Mouse (Mus musculus) MEL (cell line): Measurements from ENCODE around the gene Folr2. TPM values are rescaled to one million over a fixed set of nuclear protein-coding genes. Genes with fewer than 3 reads are reported as not detected.
A peak's percentile ranks its signal among the peaks of the same experiment; 100 is the strongest.

Source experiments
- DNase-seq: peaks from one replicate; pipeline ENCODE4 v3.0.0; 2011; ENCODE audit warnings: low read depth, low spot score
- H3K27ac ChIP-seq: 2 replicates; pipeline ENCODE4 v1.5.1; 2012; ENCODE audit warnings: low read depth, mild to moderate bottlenecking, control low read depth, low read length, moderate library complexity; ENCODE audit not compliant: control insufficient read depth
- H3K27me3 ChIP-seq, 2 experiments: fragments of 150-350 bp in 1 of 2; sonication (generic) in 1 of 2; 2 replicates each; pipeline ENCODE4 v1.6.1; 2012; ENCODE audit warnings: low read length in 2 of 2, mild to moderate bottlenecking in 2 of 2, improper control_type of control experiment in 1 of 2, moderate library complexity in 1 of 2; ENCODE audit not compliant: insufficient read depth in 2 of 2, control insufficient read depth in 1 of 2
- H3K36me3 ChIP-seq, 2 experiments: 2 replicates each; pipeline ENCODE4 v1.6.1; 2012 to 2014; ENCODE audit warnings: low read length in 2 of 2, improper control_type of control experiment in 1 of 2, inconsistent platforms in 1 of 2, mild to moderate bottlenecking in 1 of 2; ENCODE audit not compliant: insufficient read depth in 2 of 2, control insufficient read depth in 1 of 2
- H3K4me1 ChIP-seq, 2 experiments: fragments of 150-350 bp in 1 of 2; sonication (generic) in 1 of 2; 2 replicates each; pipeline ENCODE4 v1.6.1; 2012; ENCODE audit warnings: low read length in 2 of 2, improper control_type of control experiment in 1 of 2, mild to moderate bottlenecking in 1 of 2; ENCODE audit not compliant: insufficient read depth in 2 of 2, control insufficient read depth in 1 of 2
- H3K4me3 ChIP-seq, 2 experiments: fragments of 150-350 bp in 1 of 2; sonication (generic) in 1 of 2; 2 replicates each; pipeline ENCODE4 v1.5.1; 2012; ENCODE audit warnings: low read depth in 2 of 2, low read length in 2 of 2, mild to moderate bottlenecking in 2 of 2, moderate library complexity in 2 of 2, control low read depth in 1 of 2, improper control_type of control experiment in 1 of 2; ENCODE audit not compliant: control insufficient read depth in 1 of 2, insufficient read depth in 1 of 2
- H3K79me2 ChIP-seq: 2 replicates; pipeline ENCODE4 v1.6.1; 2012; ENCODE audit warnings: mild to moderate bottlenecking, low read length, moderate library complexity; ENCODE audit not compliant: control insufficient read depth, poor library complexity, insufficient read depth
- H3K9ac ChIP-seq: 2 replicates; pipeline ENCODE4 v1.6.1; 2012; ENCODE audit warnings: low read depth, mild to moderate bottlenecking, control low read depth, low read length, moderate library complexity; ENCODE audit not compliant: control insufficient read depth, poor library complexity, severe bottlenecking
- H3K9me3 ChIP-seq: fragments of 150-350 bp; sonication (generic); replicated peaks from 2 replicates; pipeline ENCODE4 v1.6.1; 2012; ENCODE audit warnings: mild to moderate bottlenecking, low read length, improper control_type of control experiment, moderate library complexity; ENCODE audit not compliant: insufficient read depth
- CHD1 ChIP-seq: IDR thresholded peaks from 2 replicates; pipeline ENCODE4 v1.6.1; 2012; ENCODE audit warnings: low read depth, mild to moderate bottlenecking, inconsistent platforms, low read length, improper control_type of control experiment
- EP300 ChIP-seq, 2 experiments: IDR thresholded peaks; 2 replicates each; pipeline ENCODE4 v1.6.1; 2011; ENCODE audit warnings: improper control_type of control experiment in 2 of 2, low read length in 2 of 2, low read depth in 1 of 2, mild to moderate bottlenecking in 1 of 2
- ETS1 ChIP-seq: IDR thresholded peaks from 2 replicates; pipeline ENCODE4 v1.6.1; 2012; ENCODE audit warnings: low read depth, mild to moderate bottlenecking, inconsistent platforms, low read length, improper control_type of control experiment, moderate library complexity
- HCFC1 ChIP-seq: IDR thresholded peaks from 2 replicates; pipeline ENCODE4 v1.6.1; 2012; ENCODE audit warnings: low read depth, mild to moderate bottlenecking, inconsistent platforms, low read length, improper control_type of control experiment, moderate library complexity
- KAT2A ChIP-seq: conservative IDR thresholded peaks from 2 replicates; pipeline ENCODE4 v1.6.1; 2012; ENCODE audit warnings: low read depth, low read length, improper control_type of control experiment, inconsistent platforms
- MAFK ChIP-seq: IDR thresholded peaks from 2 replicates; pipeline ENCODE4 v1.6.1; 2011; ENCODE audit warnings: low read depth, mild to moderate bottlenecking, low read length, improper control_type of control experiment, borderline replicate concordance
- MAX ChIP-seq: IDR thresholded peaks from 2 replicates; pipeline ENCODE4 v1.6.1; 2011; ENCODE audit warnings: low read length, improper control_type of control experiment
- MAZ ChIP-seq: IDR thresholded peaks from 2 replicates; pipeline ENCODE4 v1.6.1; 2012; ENCODE audit warnings: low read depth, mild to moderate bottlenecking, inconsistent platforms, low read length, improper control_type of control experiment
- MYB ChIP-seq: IDR thresholded peaks from 2 replicates; pipeline ENCODE4 v1.6.1; 2011; ENCODE audit warnings: mild to moderate bottlenecking, low read depth, low read length, improper control_type of control experiment
- MYC ChIP-seq: IDR thresholded peaks from 2 replicates; pipeline ENCODE4 v1.6.1; 2011; ENCODE audit warnings: low read depth, mild to moderate bottlenecking, low read length, improper control_type of control experiment, moderate library complexity
- POLR2A ChIP-seq, 2 experiments: IDR thresholded peaks; 2 replicates each; pipeline ENCODE4 v1.6.1; 2011 to 2012; ENCODE audit warnings: low read length in 2 of 2, mild to moderate bottlenecking in 2 of 2, control low read depth in 1 of 2, improper control_type of control experiment in 1 of 2, low read depth in 1 of 2, moderate library complexity in 1 of 2; ENCODE audit not compliant: control insufficient read depth in 1 of 2, insufficient read depth in 1 of 2, poor library complexity in 1 of 2
- POLR2AphosphoS2 ChIP-seq: IDR thresholded peaks from 2 replicates; pipeline ENCODE4 v1.6.1; 2011; ENCODE audit warnings: low read length, improper control_type of control experiment
- SIN3A ChIP-seq: IDR thresholded peaks from 2 replicates; pipeline ENCODE4 v1.6.1; 2012; ENCODE audit warnings: low read length, improper control_type of control experiment, inconsistent platforms
- TAL1 ChIP-seq: IDR thresholded peaks from 2 replicates; pipeline ENCODE4 v1.6.1; 2012; ENCODE audit warnings: mild to moderate bottlenecking, inconsistent platforms, low read length, moderate library complexity, mixed read lengths
- TBP ChIP-seq: IDR thresholded peaks from 2 replicates; pipeline ENCODE4 v1.8.0; 2011; ENCODE audit warnings: low read depth, low read length, improper control_type of control experiment
- TCF12 ChIP-seq: IDR thresholded peaks from 2 replicates; pipeline ENCODE4 v1.6.1; 2014; ENCODE audit warnings: low read depth, mild to moderate bottlenecking, inconsistent platforms, low read length, improper control_type of control experiment, moderate library complexity
- UBTF ChIP-seq: IDR thresholded peaks from 2 replicates; pipeline ENCODE4 v1.6.1; 2012; ENCODE audit warnings: low read depth, mild to moderate bottlenecking, inconsistent platforms, low read length, improper control_type of control experiment, moderate library complexity, borderline replicate concordance; ENCODE audit not compliant: insufficient read depth
- USF1 ChIP-seq: IDR thresholded peaks from 2 replicates; pipeline ENCODE4 v1.6.1; 2014; ENCODE audit warnings: low read depth, mild to moderate bottlenecking, inconsistent platforms, low read length, improper control_type of control experiment, moderate library complexity
- USF2 ChIP-seq, 2 experiments: IDR thresholded peaks; 2 replicates each; pipeline ENCODE4 v1.6.1; 2011 to 2012; ENCODE audit warnings: improper control_type of control experiment in 2 of 2, low read length in 2 of 2, borderline replicate concordance in 1 of 2, inconsistent platforms in 1 of 2, low read depth in 1 of 2, mild to moderate bottlenecking in 1 of 2; ENCODE audit not compliant: insufficient read depth in 1 of 2
- ZC3H11A ChIP-seq: IDR thresholded peaks from 2 replicates; pipeline ENCODE4 v1.6.1; 2012; ENCODE audit warnings: low read depth, mild to moderate bottlenecking, inconsistent platforms, low read length, improper control_type of control experiment
- ZKSCAN1 ChIP-seq: IDR thresholded peaks from 2 replicates; pipeline ENCODE4 v1.6.1; 2012; ENCODE audit warnings: low read depth, mild to moderate bottlenecking, inconsistent platforms, low read length, improper control_type of control experiment, moderate library complexity
- ZMIZ1 ChIP-seq: IDR thresholded peaks from 2 replicates; pipeline ENCODE4 v1.6.1; 2012; ENCODE audit warnings: low read depth, mild to moderate bottlenecking, inconsistent platforms, low read length, improper control_type of control experiment, moderate library complexity
- ZNF384 ChIP-seq: IDR thresholded peaks from 2 replicates; pipeline ENCODE4 v1.6.1; 2012; ENCODE audit warnings: low read depth, mild to moderate bottlenecking, inconsistent platforms, low read length, improper control_type of control experiment
- polyA plus RNA-seq, 2 experiments: library from polyadenylated mRNA; stranded (reverse) in 1 of 2; unstranded in 1 of 2; fragments of >175 nt in 1 of 2; fragments of >200 nt in 1 of 2; gene quantifications; 2 replicates each; pipeline versions ENCODE4 v1.2.1 to v1.2.4; 2012; ENCODE audit warnings: low replicate concordance in 2 of 2, low read depth in 1 of 2; ENCODE audit not compliant: insufficient read length in 2 of 2, insufficient read depth in 1 of 2, missing spikeins in 1 of 2
- total RNA-seq: library from RNA; depleted of rRNA; stranded (reverse); fragments of 300-350 nt; gene quantifications from 2 replicates; pipeline ENCODE4 v1.2.3, GENCODE M21; 2012; rRNA removed

Folr2 gene
- not detected in 2 replicates for total RNA-seq
- not detected for polyA plus RNA-seq

DNA sequence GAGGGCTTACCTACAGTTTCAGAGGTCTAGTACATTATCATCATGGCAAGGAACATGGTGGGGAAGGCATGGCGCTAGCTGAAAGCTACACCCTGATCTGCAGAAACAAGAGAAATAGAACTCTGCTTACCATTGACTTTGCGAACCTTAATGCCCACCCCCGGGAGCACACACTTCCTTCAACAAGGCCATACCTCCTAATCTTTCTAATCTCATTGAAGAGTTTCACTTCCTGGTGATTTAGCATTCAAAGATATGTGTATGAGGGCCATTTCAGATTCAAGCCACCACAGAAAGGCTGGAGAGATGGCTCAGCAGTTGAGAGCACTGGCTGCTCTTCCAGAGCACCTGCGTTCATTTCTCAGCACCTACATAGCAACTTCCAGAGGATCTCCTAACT, at the start of gene Folr2:
TSS of gene Folr2 (minus strand) at position 101 of the 400 bp plus-strand sequence.
- H3K27ac ChIP-seq: no peak within 1 kb of the TSS
- H3K9ac ChIP-seq: no peak within 1 kb of the TSS
- no peaks in the 10 kb centered on the region; a peak in 1 of 4 replicates for H3K36me3 ChIP-seq
- H3K27me3 ChIP-seq: no peaks in the 10 kb centered on the region
- no peaks in the 10 kb centered on the region for H3K79me2 ChIP-seq
- H3K9me3 ChIP-seq: no peaks in the 10 kb centered on the region
- TF ChIP-seq ZC3H11A: no peak
- TF ChIP-seq KAT2A: no peak
- no peak for TF ChIP-seq ETS1
- TF ChIP-seq ZNF384: no peak
- no peak for TF ChIP-seq UBTF
- no peak for TF ChIP-seq MYC
- no peak for DNase-seq
- peaks cover 0 to 7% of the 10 kb centered on the region in 2 experiments; a peak in 2 of 4 replicates for H3K4me1 ChIP-seq
- H3K4me3 ChIP-seq: no peak within 1 kb of the TSS

DNA sequence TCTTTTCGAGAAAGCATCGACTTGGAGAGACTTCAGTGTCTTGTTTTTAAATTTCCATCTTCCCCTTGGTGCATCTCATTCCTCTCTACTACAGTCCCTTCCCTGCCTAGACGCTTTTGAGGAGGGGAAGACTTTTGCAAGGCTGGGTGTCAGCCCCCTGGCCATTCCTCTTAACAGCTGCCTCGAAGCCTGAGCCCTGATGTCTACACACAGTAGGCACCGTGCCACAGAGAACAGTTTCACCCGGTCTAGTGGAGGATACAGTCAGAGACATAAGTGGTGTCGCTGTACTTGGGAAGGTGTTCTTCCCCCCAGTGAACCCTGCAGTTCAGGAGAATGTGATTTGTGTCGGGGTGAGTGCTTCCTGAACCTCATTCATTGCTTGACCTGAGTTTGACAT, 49.7 kb upstream of the Folr2 start:
- Histone ChIP-seq H3K27me3 (no peaks in the 10 kb centered on the region), H3K27ac (peak overlapping the region; percentile 87), H3K9ac (peak overlapping the region; percentile 93), H3K79me2 (peaks cover 15% of the 10 kb centered on the region), H3K4me3 (peak overlapping the region; percentile 81 to 91), H3K9me3 (no peaks in the 10 kb centered on the region), H3K4me1 (peaks cover 15 to 20% of the 10 kb centered on the region in 2 experiments), H3K36me3 (peaks cover 0 to 11% of the 10 kb centered on the region in 2 experiments; a peak in 2 of 4 replicates)
- peak; percentile 48 for DNase-seq
- TF ChIP-seq MAFK (no peak), CHD1 (no peak), MYB (no peak), ZC3H11A (no peak), ZKSCAN1 (no peak), MAZ (no peak), USF2 (IDR thresholded peaks at IDR 0.05; ENCODE audit: borderline replicate concordance in 1 of 2, insufficient read depth in 1 of 2, low read depth in 1 of 2, low read length in 2 of 2) (no peak), EP300 (IDR thresholded peaks at IDR 0.05; ENCODE audit: low read depth in 1 of 2, low read length in 2 of 2) (no peak), TAL1 (no peak), TBP (no peak), MAX (no peak), TCF12 (no peak), HCFC1 (no peak), SIN3A (no peak), ZMIZ1 (no peak), POLR2A (IDR thresholded peaks at IDR 0.05; ENCODE audit: control insufficient read depth in 1 of 2, insufficient read depth in 1 of 2, low read depth in 1 of 2, low read length in 2 of 2, poor library complexity in 1 of 2) (no peak), USF1 (no peak), POLR2AphosphoS2 (no peak)
